Mouse (Mus musculus) heart, embryonic 16.5 days (tissue): ENCODE measurements around the gene Nkiras2. TPM values are rescaled to one million over a fixed set of nuclear protein-coding genes. Genes with fewer than 3 reads are reported as not detected.
A peak's percentile ranks its signal among the peaks of the same experiment; 100 is the strongest.
"Not testable (repeated sequence)": the region's sequence is repeated elsewhere in the genome, so short reads cannot be mapped to it uniquely, and the experiment has no call there.

Experiments used
- ATAC-seq: fragments of 200-750 bp; cut with Nextera tagmentation; replicated peaks from 2 replicates; pipeline ENCODE4 v1.8.0; 2017; ENCODE audit warnings: moderate number of reproducible peaks; ENCODE audit not compliant: insufficient read depth, low FRiP score; ENCODE audit errors: extremely low read depth
- H3K27ac ChIP-seq: fragments of 300-500 bp; sonication (generic); 2 replicates; pipeline ENCODE4 v1.5.1; 2014; ENCODE audit warnings: mild to moderate bottlenecking, low read length, control low read depth, moderate library complexity
- H3K27me3 ChIP-seq: fragments of 300-500 bp; sonication (generic); 2 replicates; pipeline ENCODE4 v1.6.1; 2014; ENCODE audit warnings: low read length, mixed read lengths; ENCODE audit not compliant: control insufficient read depth, insufficient read depth
- H3K36me3 ChIP-seq: fragments of 300-500 bp; sonication (generic); 2 replicates; pipeline ENCODE4 v1.6.1; 2014; ENCODE audit not compliant: control insufficient read depth, insufficient read depth
- H3K4me1 ChIP-seq: fragments of 300-500 bp; sonication (generic); 2 replicates; pipeline ENCODE4 v1.6.1; 2014; ENCODE audit warnings: low read length, mixed read lengths; ENCODE audit not compliant: control insufficient read depth, insufficient read depth
- H3K4me2 ChIP-seq: fragments of 300-500 bp; sonication (generic); 2 replicates; pipeline ENCODE4 v1.6.1; 2014; ENCODE audit warnings: low read depth, mild to moderate bottlenecking, control low read depth, low read length
- H3K4me3 ChIP-seq: fragments of 300-500 bp; sonication (generic); 2 replicates; pipeline ENCODE4 v1.5.1; 2014; ENCODE audit warnings: mild to moderate bottlenecking, control low read depth, low read length
- H3K9ac ChIP-seq: fragments of 300-500 bp; sonication (generic); 2 replicates; pipeline ENCODE4 v1.6.1; 2014; ENCODE audit warnings: low read length, control low read depth
- H3K9me3 ChIP-seq: fragments of 300-500 bp; sonication (generic); replicated peaks from 2 replicates; pipeline ENCODE4 v1.6.1; 2016; ENCODE audit warnings: low read length; ENCODE audit not compliant: control insufficient read depth
- WGBS: fragments of 180-500 bp; shearing (Covaris S2); extraction: QIAGEN DNeasy Blood & Tissue Kit; methylation state at CpG from one replicate; pipeline ENCODE4 v1.1.7; 2014; 5-methylcytosine and 5-hydroxymethylcytosine counted together
- polyA plus RNA-seq: library from polyadenylated mRNA; unstranded; fragments of >200 nt; fragmentation: Nextera tagmentation; extraction: Ambion mirVana; gene quantifications from 2 replicates; pipeline ENCODE4 v1.2.1, GENCODE M21; 2015

Gene Nkiras2
- polyA plus RNA-seq, 1 experiment from 2014 or later = 78.8 TPM

GRCm38 (mm10) chr11:100607121-100607520 lies 11.9 kb upstream of the Nkiras2 start:
- WGBS = 84% methylated on average over 6 of the region's 6 CpGs
- no peak for ATAC-seq
- H3K27ac ChIP-seq = no peak overlapping the region

GRCm38 (mm10) chr11:100608796-100609195 lies 10.2 kb upstream of the Nkiras2 start:
- H3K27ac ChIP-seq = peak overlapping the region; percentile 86
- no peak for ATAC-seq
- no peaks in the 10 kb centered on the region for H3K27me3 ChIP-seq
- 0 out of 2 replicates have a peak, but pooled peaks cover 3% of the 10 kb centered on the region for H3K36me3 ChIP-seq
- 53% methylated on average over 4 of the region's 4 CpGs for WGBS
- H3K4me3 ChIP-seq = no peak overlapping the region
- H3K4me2 ChIP-seq = no peak overlapping the region
- H3K9ac ChIP-seq = no peak overlapping the region
- H3K4me1 ChIP-seq = peaks cover 37% of the 10 kb centered on the region
- H3K9me3 ChIP-seq = no peaks in the 10 kb centered on the region

More at GRCm38 (mm10) chr11:100607121-100607520, 11.9 kb upstream of the Nkiras2 start:
- no peaks in the 10 kb centered on the region for H3K9me3 ChIP-seq
- peaks cover 37% of the 10 kb centered on the region for H3K4me1 ChIP-seq
- 0 out of 2 replicates have a peak, but pooled peaks cover 3% of the 10 kb centered on the region for H3K36me3 ChIP-seq
- H3K9ac ChIP-seq = no peak overlapping the region
- no peak overlapping the region for H3K4me2 ChIP-seq
- no peaks in the 10 kb centered on the region for H3K27me3 ChIP-seq
- H3K4me3 ChIP-seq = no peak overlapping the region

- H3K4me2 ChIP-seq = peak overlapping the region; percentile 40
These were observed 9.6 kb upstream of the Nkiras2 start for GRCm38 (mm10) chr11:100609355-100609996.

GRCm38 (mm10) chr11:100609997-100610680 lies 8.9 kb upstream of the Nkiras2 start:
- Histone ChIP-seq H3K27me3 (no peaks in the 10 kb centered on the region), H3K4me3 (no peak overlapping the region; the same call in 1 of the 2 replicates), H3K27ac (peak overlapping the region; percentile 86), H3K4me2 (peak overlapping the region; percentile 41), H3K36me3 (0 out of 2 replicates have a peak, but pooled peaks cover 3% of the 10 kb centered on the region), H3K9ac (peak overlapping the region; percentile 49), H3K9me3 (no peaks in the 10 kb centered on the region), H3K4me1 (peaks cover 28% of the 10 kb centered on the region)
- ATAC-seq = no peak; the same call in 1 of the 2 replicates
- WGBS = 40% methylated on average over 9 of the region's 9 CpGs

More at GRCm38 (mm10) chr11:100609355-100609996, 9.6 kb upstream of the Nkiras2 start:
- no peak; the same call in 1 of the 2 replicates for ATAC-seq
- WGBS = 51% methylated on average over 5 of the region's 5 CpGs
- H3K9ac ChIP-seq = peak overlapping the region; percentile 49
- no peaks in the 10 kb centered on the region for H3K27me3 ChIP-seq
- H3K36me3 ChIP-seq = 0 out of 2 replicates have a peak, but pooled peaks cover 3% of the 10 kb centered on the region
- peaks cover 31% of the 10 kb centered on the region for H3K4me1 ChIP-seq
- H3K27ac ChIP-seq = peak overlapping the region; percentile 86
- H3K4me3 ChIP-seq = no peak overlapping the region; the same call in 1 of the 2 replicates
- no peaks in the 10 kb centered on the region for H3K9me3 ChIP-seq

- 88% methylated on average over 6 of the region's 6 CpGs for WGBS
- Histone ChIP-seq H3K9ac (no peak overlapping the region), H3K4me1 (peaks cover 28% of the 10 kb centered on the region)
These were observed 7.4 kb upstream of the Nkiras2 start for GRCm38 (mm10) chr11:100611627-100612026.

GRCm38 (mm10) chr11:100613241-100613640 lies 5.8 kb upstream of the Nkiras2 start:
- peaks cover 36% of the 10 kb centered on the region for H3K4me1 ChIP-seq
- no peaks in the 10 kb centered on the region for H3K9me3 ChIP-seq
- H3K9ac ChIP-seq = no peak overlapping the region
- 0 out of 2 replicates have a peak, but pooled peaks cover 2% of the 10 kb centered on the region for H3K36me3 ChIP-seq
- no peaks in the 10 kb centered on the region for H3K27me3 ChIP-seq
- H3K27ac ChIP-seq = no peak overlapping the region
- no peak for ATAC-seq
- no peak overlapping the region for H3K4me2 ChIP-seq
- H3K4me3 ChIP-seq = no peak overlapping the region
- WGBS = 74% methylated on average over 3 of the region's 3 CpGs

More at GRCm38 (mm10) chr11:100611627-100612026, 7.4 kb upstream of the Nkiras2 start:
- no peak overlapping the region for H3K4me3 ChIP-seq
- no peak for ATAC-seq
- H3K4me2 ChIP-seq = no peak overlapping the region
- 0 out of 2 replicates have a peak, but pooled peaks cover 3% of the 10 kb centered on the region for H3K36me3 ChIP-seq
- no peaks in the 10 kb centered on the region for H3K9me3 ChIP-seq
- no peak overlapping the region for H3K27ac ChIP-seq
- no peaks in the 10 kb centered on the region for H3K27me3 ChIP-seq

GRCm38 (mm10) chr11:100616332-100616731 lies 2.7 kb upstream of the Nkiras2 start:
- Histone ChIP-seq H3K36me3 (no peaks in the 10 kb centered on the region), H3K4me2 (no peak overlapping the region), H3K4me1 (peaks cover 15% of the 10 kb centered on the region), H3K9ac (no peak overlapping the region), H3K9me3 (no peaks in the 10 kb centered on the region), H3K27me3 (no peaks in the 10 kb centered on the region), H3K27ac (no peak overlapping the region), H3K4me3 (no peak overlapping the region)
- no peak for ATAC-seq
- WGBS = 87% methylated on average over 5 of the region's 5 CpGs

- not testable (repeated sequence) for H3K36me3 ChIP-seq, ATAC-seq, H3K9me3 ChIP-seq, H3K4me3 ChIP-seq, H3K27ac ChIP-seq, H3K9ac ChIP-seq, H3K4me2 ChIP-seq, H3K27me3 ChIP-seq
- peaks cover 15% of the 10 kb centered on the region for H3K4me1 ChIP-seq
- WGBS = 93% methylated on average over 7 of the region's 7 CpGs
These were observed 2.2 kb upstream of the Nkiras2 start for GRCm38 (mm10) chr11:100616836-100617235.

GRCm38 (mm10) chr11:100617480-100617879 lies 1.6 kb upstream of the Nkiras2 start:
- Histone ChIP-seq H3K4me2 (peak overlapping the region; percentile 88), H3K36me3 (no peaks in the 10 kb centered on the region), H3K27ac (peak overlapping the region; percentile 51), H3K27me3 (no peaks in the 10 kb centered on the region), H3K9ac (peak overlapping the region; percentile 90), H3K4me1 (peaks cover 18% of the 10 kb centered on the region), H3K4me3 (peak overlapping the region; percentile 83; the same call in 1 of the 2 replicates), H3K9me3 (no peaks in the 10 kb centered on the region)
- 65% methylated on average over 4 of the region's 4 CpGs for WGBS
- ATAC-seq = no peak
